In the genomic region with DNA sequence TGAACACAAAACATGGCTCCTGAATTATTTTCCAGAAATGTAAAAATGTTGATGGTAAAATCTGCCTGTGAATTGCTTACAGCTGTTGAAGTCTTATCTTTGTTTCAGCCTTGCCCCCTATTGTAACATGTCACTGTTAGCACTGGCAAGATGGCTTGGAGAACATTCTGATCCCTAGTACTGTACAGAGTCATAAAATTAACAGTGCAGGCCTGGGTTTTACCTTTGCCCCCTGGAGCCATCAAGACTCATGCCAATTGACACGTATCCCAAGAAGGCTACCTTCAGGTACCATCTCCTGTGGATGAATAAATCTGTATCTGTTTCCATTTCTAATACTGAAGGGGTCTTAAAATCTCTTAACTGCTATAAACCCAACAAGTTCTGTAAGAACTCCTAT, we compare ENCODE assay signal across 27 mouse cellular contexts.
A peak's percentile ranks its signal among the peaks of the same experiment; 100 is the strongest.
DNase-seq lines count a peak whose midpoint lies in the region; ATAC-seq lines count a peak whose summit lies in the region.
"Had no signal": no experiment of that assay in that cellular context is flagged by ENCODE, and none has a peak within 500 bp of the region (broad histone marks: within the 10 kb centered on the region; RNA-seq: fewer than 3 reads in every experiment).

No protein-coding gene starts in this region.

- no peak overlapping the region for H3K4me3 ChIP-seq in intestine, embryonic 15.5 days (replicated peaks)
- H3K4me3 ChIP-seq in forebrain, embryonic 11.5 days (ENCODE audit: low read depth, low read length) = no peak overlapping the region
- H3K4me3 ChIP-seq: embryonic facial prominence, embryonic 10.5 days; embryonic facial prominence, embryonic 13.5 days; erythroblast, embryonic 14.5 days; forebrain, embryonic 13.5 days; heart, adult 2 months; heart, embryonic 10.5 days; heart, embryonic 13.5 days had no signal

- ATAC-seq in intestine, embryonic 15.5 days = peak; percentile 58
- ATAC-seq in forebrain, embryonic 11.5 days (replicated peaks; ENCODE audit: low FRiP score) = no peak
- ATAC-seq: activated CD4-positive, CD25-positive, alpha-beta regulatory T cell, adult 4 months; forebrain, embryonic 13.5 days; forebrain, embryonic 16.5 days had no signal

- no peaks in the 10 kb centered on the region for H3K27me3 ChIP-seq in intestine, embryonic 15.5 days (replicated peaks)
- H3K27me3 ChIP-seq in forebrain, embryonic 11.5 days (ENCODE audit: control insufficient read depth, insufficient read depth, low read length) = no peaks in the 10 kb centered on the region
- H3K27me3 ChIP-seq: embryonic facial prominence, embryonic 13.5 days; forebrain, embryonic 13.5 days; heart, embryonic 13.5 days had no signal

- no peak overlapping the region for H3K4me2 ChIP-seq in intestine, embryonic 15.5 days (replicated peaks)
- H3K4me2 ChIP-seq in forebrain, embryonic 11.5 days (ENCODE audit: low read depth, low read length, severe bottlenecking) = no peak overlapping the region
- H3K4me2 ChIP-seq: embryonic facial prominence, embryonic 13.5 days; forebrain, embryonic 13.5 days; heart, embryonic 13.5 days; hindbrain, embryonic 14.5 days had no signal

- no peak overlapping the region for H3K27ac ChIP-seq in intestine, embryonic 15.5 days
- no peak overlapping the region for H3K27ac ChIP-seq in forebrain, embryonic 11.5 days (ENCODE audit: low read depth, low read length)
- H3K27ac ChIP-seq: embryonic facial prominence, embryonic 10.5 days; embryonic facial prominence, embryonic 13.5 days; forebrain, embryonic 13.5 days; heart, adult 2 months; heart, embryonic 10.5 days; heart, embryonic 13.5 days; hindbrain, embryonic 14.5 days had no signal

- no peaks in the 10 kb centered on the region for H3K36me3 ChIP-seq in intestine, embryonic 15.5 days
- H3K36me3 ChIP-seq in forebrain, embryonic 11.5 days (ENCODE audit: control insufficient read depth, insufficient read depth, low read length) = no peaks in the 10 kb centered on the region
- H3K36me3 ChIP-seq: embryonic facial prominence, embryonic 10.5 days; embryonic facial prominence, embryonic 13.5 days; heart, embryonic 10.5 days; heart, embryonic 13.5 days had no signal

- DNase-seq in kidney, adult 11 months = peak; percentile 2
- no peak for DNase-seq in kidney, postnatal 14 days
- DNase-seq in kidney, adult 9 months = peak; percentile 63
- DNase-seq in kidney, postnatal 10 days = no peak
- DNase-seq in forebrain, embryonic 11.5 days (ENCODE audit: low spot score) = no peak
- DNase-seq: adrenal gland, adult 8-10 months; adrenal gland, postnatal 25 days; cerebellum, adult 11-12 months; cerebellum, adult 8-10 months; cerebellum, postnatal 10 days; cerebellum, postnatal 36 days; embryo, embryonic 11 days; gastrocnemius, postnatal 10 days; gastrocnemius, postnatal 36 days; heart, adult 2 months; heart, postnatal 14 days; heart, postnatal 4 days had no signal

- WGBS in intestine, embryonic 15.5 days = 72% methylated on average over 1 of the region's 1 CpGs
- WGBS in forebrain, embryonic 11.5 days = 80% methylated on average over 1 of the region's 1 CpGs

- no peaks in the 10 kb centered on the region for H3K4me1 ChIP-seq in intestine, embryonic 15.5 days (replicated peaks)
- no peaks in the 10 kb centered on the region for H3K4me1 ChIP-seq in forebrain, embryonic 11.5 days (replicated peaks; ENCODE audit: control insufficient read depth, insufficient read depth, low read length)
- H3K4me1 ChIP-seq: embryonic facial prominence, embryonic 10.5 days; embryonic facial prominence, embryonic 13.5 days; forebrain, embryonic 13.5 days; heart, embryonic 10.5 days; heart, embryonic 13.5 days had no signal

- no peaks in the 10 kb centered on the region for H3K9me3 ChIP-seq in intestine, embryonic 15.5 days
- no peaks in the 10 kb centered on the region for H3K9me3 ChIP-seq in forebrain, embryonic 11.5 days (ENCODE audit: control insufficient read depth, low read length)
- H3K9me3 ChIP-seq: embryonic facial prominence, embryonic 10.5 days; embryonic facial prominence, embryonic 13.5 days; forebrain, embryonic 13.5 days; heart, embryonic 10.5 days; heart, embryonic 13.5 days had no signal

- H3K9ac ChIP-seq in intestine, embryonic 15.5 days = no peak overlapping the region
- H3K9ac ChIP-seq in forebrain, embryonic 11.5 days (ENCODE audit: low read length) = no peak overlapping the region
- H3K9ac ChIP-seq: embryonic facial prominence, embryonic 13.5 days; forebrain, embryonic 13.5 days; heart, embryonic 13.5 days; hindbrain, embryonic 14.5 days had no signal

Comparison
In these comparisons a context has a peak if more than half of its experiments do, and no peak if none do; other contexts are left out.
1. DNase-seq: peak in kidney, adult 11 months (single experiment) and kidney, adult 9 months (single experiment); none in kidney, postnatal 14 days (single experiment), kidney, postnatal 10 days (single experiment) and forebrain, embryonic 11.5 days (single experiment).